Comparison of ENCODE assay signal across 15 mouse cellular contexts in genomic region chr13:91955646-91956045, GRCm38 (mm10).
DNase-seq lines count a peak whose midpoint lies in the region; ATAC-seq and TF ChIP-seq lines count a peak whose summit lies in the region.
"Had no signal": no experiment of that assay in that cellular context is flagged by ENCODE, and none has a peak within 500 bp of the region (broad histone marks: within the 10 kb centered on the region; RNA-seq: fewer than 3 reads in every experiment).

No protein-coding gene starts in this region.

- no peak for ATAC-seq in intestine, embryonic 14.5 days (replicated peaks; ENCODE audit: low FRiP score, low TSS enrichment, low read depth)
- ATAC-seq in intestine, postnatal 0 days = no peak
- 0 out of 2 replicates have a peak, but pooled peaks have one; percentile 28 for ATAC-seq in stomach, embryonic 14.5 days (ENCODE audit: insufficient number of reproducible peaks, insufficient read depth, low FRiP score, low read depth)
- ATAC-seq: liver, embryonic 12.5 days had no signal

- H3K27ac ChIP-seq in intestine, embryonic 14.5 days (ENCODE audit: low read depth) = peak overlapping the region; percentile 64
- H3K27ac ChIP-seq in intestine, postnatal 0 days (ENCODE audit: low read depth, low read length) = no peak overlapping the region
- peak overlapping the region; percentile 55 for H3K27ac ChIP-seq in stomach, embryonic 14.5 days (ENCODE audit: low read length)
- H3K27ac ChIP-seq: liver, embryonic 12.5 days; neural tube, embryonic 13.5 days had no signal

- H3K79me3 ChIP-seq in C2C12 (ENCODE audit: low read depth) = no peaks in the 10 kb centered on the region

- 69% methylated on average over 2 of the region's 2 CpGs for WGBS in intestine, embryonic 14.5 days
- WGBS in intestine, postnatal 0 days = 81% methylated on average over 2 of the region's 2 CpGs
- 71% methylated on average over 2 of the region's 2 CpGs for WGBS in stomach, embryonic 14.5 days

- H3K4me1 ChIP-seq in intestine, embryonic 14.5 days (replicated peaks; ENCODE audit: control insufficient read depth, insufficient read depth, low read length) = no peaks in the 10 kb centered on the region
- no peaks in the 10 kb centered on the region for H3K4me1 ChIP-seq in intestine, postnatal 0 days (replicated peaks; ENCODE audit: control insufficient read depth, insufficient read depth, low read length)
- 0 out of 2 replicates have a peak, but pooled peaks cover 6% of the 10 kb centered on the region for H3K4me1 ChIP-seq in stomach, embryonic 14.5 days (ENCODE audit: control insufficient read depth, insufficient read depth, low read length)
- H3K4me1 ChIP-seq: heart, embryonic 12.5 days; liver, embryonic 12.5 days; neural tube, embryonic 13.5 days had no signal

- no peak for DNase-seq in intestine, embryonic 14.5 days (ENCODE audit: low spot score)
- DNase-seq in brain, adult 2 months (ENCODE audit: low read depth, low spot score) = peak; percentile 32
- DNase-seq in right cerebral cortex, postnatal 14 days = no peak
- DNase-seq in thymus, adult 18-20 months = no peak
- DNase-seq: cerebellum, adult 11 months; cerebellum, postnatal 25 days; heart, postnatal 4 days; lung, postnatal 10 days; thymus, postnatal 36 days had no signal

- H3K36me3 ChIP-seq in intestine, embryonic 14.5 days (ENCODE audit: control insufficient read depth, insufficient read depth, low read length) = no peaks in the 10 kb centered on the region
- no peaks in the 10 kb centered on the region for H3K36me3 ChIP-seq in intestine, postnatal 0 days (ENCODE audit: control insufficient read depth, insufficient read depth)
- no peaks in the 10 kb centered on the region for H3K36me3 ChIP-seq in C2C12 (ENCODE audit: control insufficient read depth, insufficient read depth)
- no peaks in the 10 kb centered on the region for H3K36me3 ChIP-seq in stomach, embryonic 14.5 days (ENCODE audit: control insufficient read depth, insufficient read depth, low read length)
- H3K36me3 ChIP-seq: heart, embryonic 12.5 days; liver, embryonic 12.5 days; neural tube, embryonic 13.5 days had no signal

- no peak for TF ChIP-seq CTCF in intestine, postnatal 0 days (IDR thresholded peaks at IDR 0.05; ENCODE audit: low read depth)
- no peak for TF ChIP-seq CTCF in C2C12 (IDR thresholded peaks at IDR 0.05; ENCODE audit: control insufficient read depth, insufficient read depth, insufficient read length)

- H3K27me3 ChIP-seq in intestine, embryonic 14.5 days (replicated peaks; ENCODE audit: control insufficient read depth, insufficient read depth, low read length) = no peaks in the 10 kb centered on the region
- no peaks in the 10 kb centered on the region for H3K27me3 ChIP-seq in intestine, postnatal 0 days (replicated peaks; ENCODE audit: control insufficient read depth, insufficient read depth, low read length)
- no peaks in the 10 kb centered on the region for H3K27me3 ChIP-seq in C2C12 (ENCODE audit: control insufficient read depth, insufficient read depth, insufficient read length)
- H3K27me3 ChIP-seq in stomach, embryonic 14.5 days (ENCODE audit: control insufficient read depth, insufficient read depth, low read length) = no peaks in the 10 kb centered on the region
- H3K27me3 ChIP-seq: heart, embryonic 12.5 days; liver, embryonic 12.5 days; neural tube, embryonic 13.5 days had no signal

- H3ac ChIP-seq in C2C12 (ENCODE audit: control insufficient read depth, insufficient read length, low read depth) = no peak overlapping the region

- H3K4me2 ChIP-seq in intestine, embryonic 14.5 days (ENCODE audit: low read length) = no peak overlapping the region
- no peak overlapping the region for H3K4me2 ChIP-seq in intestine, postnatal 0 days (replicated peaks; ENCODE audit: low read depth)
- H3K4me2 ChIP-seq in stomach, embryonic 14.5 days (replicated peaks; ENCODE audit: low read depth, low read length) = no peak overlapping the region
- H3K4me2 ChIP-seq: heart, embryonic 12.5 days; liver, embryonic 12.5 days; neural tube, embryonic 13.5 days had no signal

- H3K9ac ChIP-seq in intestine, embryonic 14.5 days (ENCODE audit: low read length) = no peak overlapping the region
- H3K9ac ChIP-seq in intestine, postnatal 0 days (ENCODE audit: low read depth, low read length) = no peak overlapping the region
- no peak overlapping the region for H3K9ac ChIP-seq in stomach, embryonic 14.5 days (replicated peaks; ENCODE audit: low read depth, low read length)
- H3K9ac ChIP-seq: heart, embryonic 12.5 days; liver, embryonic 12.5 days; neural tube, embryonic 13.5 days had no signal

- H3K9me3 ChIP-seq in intestine, embryonic 14.5 days (ENCODE audit: control insufficient read depth, low read length) = no peaks in the 10 kb centered on the region
- no peaks in the 10 kb centered on the region for H3K9me3 ChIP-seq in intestine, postnatal 0 days (ENCODE audit: control insufficient read depth)
- H3K9me3 ChIP-seq in stomach, embryonic 14.5 days (ENCODE audit: control insufficient read depth, low read depth, low read length) = no peaks in the 10 kb centered on the region
- H3K9me3 ChIP-seq: heart, embryonic 12.5 days; liver, embryonic 12.5 days; neural tube, embryonic 13.5 days had no signal

- no peak overlapping the region for H3K4me3 ChIP-seq in intestine, embryonic 14.5 days (ENCODE audit: low read depth, low read length)
- no peak overlapping the region for H3K4me3 ChIP-seq in intestine, postnatal 0 days (ENCODE audit: low read depth, low read length)
- H3K4me3 ChIP-seq in C2C12 (ENCODE audit: insufficient read depth, poor library complexity, severe bottlenecking) = no peak overlapping the region
- H3K4me3 ChIP-seq in stomach, embryonic 14.5 days (ENCODE audit: low read depth, low read length) = no peak overlapping the region
- H3K4me3 ChIP-seq: heart, embryonic 12.5 days; liver, embryonic 12.5 days; neural tube, embryonic 13.5 days had no signal

- H3K79me2 ChIP-seq in C2C12 (ENCODE audit: control insufficient read depth, insufficient read depth) = no peaks in the 10 kb centered on the region

TF ChIP-seq in C2C12, 6 proteins besides CTCF, POLR2A, EP300 and RAD21:
- TF ChIP-seq USF1 (IDR thresholded peaks at IDR 0.05; ENCODE audit: low read depth) (peak; percentile 25), FOSL1 (IDR thresholded peaks at IDR 0.05; ENCODE audit: insufficient read depth, low read length, poor library complexity, severe bottlenecking) (no peak), CEBPB (IDR thresholded peaks at IDR 0.05; ENCODE audit: low read depth) (no peak), MYOG (IDR thresholded peaks at IDR 0.05; ENCODE audit: control insufficient read depth, extremely low read depth, insufficient read length) (no peak), MAX (IDR thresholded peaks at IDR 0.05) (no peak), MYOD1 (IDR thresholded peaks at IDR 0.05; ENCODE audit: control insufficient read depth, insufficient read length, low read depth) (no peak)
TF ChIP-seq in C2C12: peak in this region for 1.
